Mouse (Mus musculus) midbrain, postnatal 0 days (tissue): ENCODE measurements around the gene Prm1. TPM values are rescaled to one million over a fixed set of nuclear protein-coding genes. Genes with fewer than 3 reads are reported as not detected.

Experiments
- ATAC-seq: fragments of 200-750 bp; cut with Nextera tagmentation; 2 replicates; pipeline ENCODE4 v1.8.0; 2017; ENCODE audit warnings: moderate number of reproducible peaks, mild to moderate bottlenecking, moderate TSS enrichment, moderate library complexity; ENCODE audit not compliant: low FRiP score
- DNase-seq: peaks from one replicate; pipeline ENCODE4 v3.0.0-alpha.2; 2015; ENCODE audit warnings: low spot score
- H3K27ac ChIP-seq: fragments of 300-500 bp; sonication (generic); 2 replicates; pipeline ENCODE4 v1.5.1; 2014; ENCODE audit warnings: low read depth, mild to moderate bottlenecking, low read length, mixed read lengths
- H3K27me3 ChIP-seq: fragments of 300-500 bp; sonication (generic); 2 replicates; pipeline ENCODE4 v1.6.1; 2014; ENCODE audit warnings: low read length, control low read depth, mixed read lengths; ENCODE audit not compliant: insufficient read depth
- H3K36me3 ChIP-seq: fragments of 300-500 bp; sonication (generic); 2 replicates; pipeline ENCODE4 v1.6.1; 2014; ENCODE audit warnings: low read length, control low read depth, mixed read lengths; ENCODE audit not compliant: insufficient read depth
- H3K4me1 ChIP-seq: fragments of 300-500 bp; sonication (generic); 2 replicates; pipeline ENCODE4 v1.6.1; 2014; ENCODE audit warnings: mild to moderate bottlenecking, control low read depth, antibody characterized with exemption, low read length, mixed read lengths; ENCODE audit not compliant: insufficient read depth
- H3K4me2 ChIP-seq: fragments of 300-500 bp; sonication (generic); 2 replicates; pipeline ENCODE4 v1.6.1; 2014; ENCODE audit warnings: low read depth, mild to moderate bottlenecking, low read length, mixed read lengths; ENCODE audit not compliant: poor library complexity, severe bottlenecking
- H3K4me3 ChIP-seq: fragments of 300-500 bp; sonication (generic); 2 replicates; pipeline ENCODE4 v1.5.1; 2014; ENCODE audit warnings: low read depth, mild to moderate bottlenecking, low read length, moderate library complexity
- H3K9ac ChIP-seq: fragments of 300-500 bp; sonication (generic); replicated peaks from 2 replicates; pipeline ENCODE4 v1.6.1; 2014; ENCODE audit warnings: mild to moderate bottlenecking, low read length, moderate library complexity, mixed read lengths; ENCODE audit not compliant: poor library complexity, severe bottlenecking
- H3K9me3 ChIP-seq: fragments of 300-500 bp; sonication (generic); 2 replicates; pipeline ENCODE4 v1.6.1; 2016; ENCODE audit warnings: low read length, control low read depth
- CTCF ChIP-seq: IDR thresholded peaks from 2 replicates; pipeline ENCODE4 v1.5.1; 2016; ENCODE audit warnings: antibody characterized with exemption, mild to moderate bottlenecking
- WGBS: fragments of 180-500 bp; shearing (Covaris S2); extraction: QIAGEN DNeasy Blood & Tissue Kit; methylation state at CpG from one replicate; pipeline ENCODE4 v1.1.7; 2014; 5-methylcytosine and 5-hydroxymethylcytosine counted together
- polyA plus RNA-seq: library from polyadenylated mRNA; unstranded; fragments of >200 nt; fragmentation: Nextera tagmentation; extraction: Ambion mirVana; gene quantifications from 2 replicates; pipeline ENCODE4 v1.2.1, GENCODE M21; 2015
- total RNA-seq: library from RNA; depleted of rRNA; stranded (reverse); fragments of >200 nt; gene quantifications from 2 replicates; pipeline ENCODE4 v1.2.3, GENCODE M21; 2014

The Prm1 gene
- total and polyA plus RNA-seq, 2 experiments from 2014 or later = not detected

DNA sequence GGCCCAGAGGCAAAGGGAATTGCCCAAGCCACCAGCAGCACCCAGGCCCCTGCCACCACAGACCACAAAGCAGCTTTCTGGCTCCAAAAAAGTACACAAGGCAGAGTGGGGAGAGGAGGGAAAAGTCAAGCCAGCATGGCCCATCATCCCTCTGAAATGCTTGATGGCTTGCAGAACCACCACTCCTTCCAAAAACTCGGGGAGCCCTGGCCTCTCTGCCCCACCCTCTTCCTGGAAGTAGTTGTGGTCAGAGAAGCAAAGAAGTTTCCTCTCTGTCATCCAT is 22.5 kb downstream of the Prm1 start:
- H3K9me3 ChIP-seq = no peaks in the 10 kb centered on the region
- H3K4me2 ChIP-seq = peak overlapping the region; percentile 99
- 60% methylated on average over 1 of the region's 1 CpGs for WGBS
- no peak overlapping the region for H3K27ac ChIP-seq
- ATAC-seq = no peak
- no peak for DNase-seq
- TF ChIP-seq CTCF = no peak
- H3K36me3 ChIP-seq = no peaks in the 10 kb centered on the region
- H3K27me3 ChIP-seq = no peaks in the 10 kb centered on the region; the same call in 1 of the 2 replicates
- no peak overlapping the region for H3K4me3 ChIP-seq
- H3K9ac ChIP-seq = no peak overlapping the region
- peaks cover 11% of the 10 kb centered on the region; the same call in 1 of the 2 replicates for H3K4me1 ChIP-seq

- 46% methylated on average over 6 of the region's 6 CpGs for WGBS
- Histone ChIP-seq H3K36me3 (no peaks in the 10 kb centered on the region), H3K9me3 (no peaks in the 10 kb centered on the region), H3K4me2 (peak overlapping the region; percentile 99; the same call in 1 of the 2 replicates), H3K27ac (no peak overlapping the region), H3K9ac (no peak overlapping the region), H3K27me3 (no peaks in the 10 kb centered on the region; the same call in 1 of the 2 replicates), H3K4me1 (peaks cover 11% of the 10 kb centered on the region; the same call in 1 of the 2 replicates), H3K4me3 (no peak overlapping the region)
- ATAC-seq (no peak), DNase-seq (no peak)
- no peak for TF ChIP-seq CTCF
These were observed 23.1 kb downstream of the Prm1 start for GRCm38 (mm10) chr16:10782377-10783151.

GRCm38 (mm10) chr16:10781862-10782371 is 23.7 kb downstream of the Prm1 start:
- Histone ChIP-seq H3K36me3 (no peaks in the 10 kb centered on the region), H3K9ac (no peak overlapping the region)

DNA sequence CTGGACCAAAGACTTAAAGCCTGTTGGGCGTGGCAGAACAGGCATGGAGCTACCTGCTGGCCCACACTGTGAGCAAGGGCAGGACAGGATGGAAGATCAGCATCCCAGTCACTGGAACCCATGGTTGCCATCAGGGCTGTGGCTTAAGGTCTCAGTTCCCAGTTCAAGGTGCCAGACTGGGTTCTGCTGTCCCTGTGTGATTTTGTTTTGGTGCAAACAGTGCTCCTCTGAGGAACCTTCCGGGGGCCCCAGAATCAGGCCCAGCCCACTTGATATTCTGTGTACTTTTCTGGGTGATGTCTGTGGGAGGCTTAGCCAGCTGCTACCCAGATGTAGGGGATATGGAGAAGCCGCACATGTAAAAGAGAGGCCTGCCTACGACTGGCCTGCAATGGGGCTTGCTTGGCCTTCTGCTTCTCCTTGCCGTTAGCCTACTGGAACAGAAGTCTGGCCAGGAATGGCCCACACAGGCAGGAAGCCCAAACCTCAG is 25.0 kb downstream of the Prm1 start:
- 86% methylated on average over 5 of the region's 5 CpGs for WGBS
- no peak overlapping the region for H3K9ac ChIP-seq
- no peak for TF ChIP-seq CTCF
- no peaks in the 10 kb centered on the region for H3K36me3 ChIP-seq
- H3K27ac ChIP-seq = no peak overlapping the region
- H3K4me2 ChIP-seq = no peak overlapping the region
- peaks cover 11% of the 10 kb centered on the region; the same call in 1 of the 2 replicates for H3K4me1 ChIP-seq
- no peaks in the 10 kb centered on the region for H3K9me3 ChIP-seq
- H3K27me3 ChIP-seq = no peaks in the 10 kb centered on the region; the same call in 1 of the 2 replicates
- ATAC-seq (no peak), DNase-seq (no peak)
- H3K4me3 ChIP-seq = no peak overlapping the region

More at GRCm38 (mm10) chr16:10781862-10782371, 23.7 kb downstream of the Prm1 start:
- no peak for TF ChIP-seq CTCF
- Histone ChIP-seq H3K4me3 (no peak overlapping the region), H3K4me1 (peaks cover 11% of the 10 kb centered on the region; the same call in 1 of the 2 replicates), H3K9me3 (no peaks in the 10 kb centered on the region), H3K4me2 (no peak overlapping the region), H3K27me3 (no peaks in the 10 kb centered on the region; the same call in 1 of the 2 replicates), H3K27ac (no peak overlapping the region)
- WGBS = 41% methylated on average over 9 of the region's 9 CpGs
- DNase-seq = no peak
- ATAC-seq = no peak

- H3K4me1 ChIP-seq = peaks cover 4% of the 10 kb centered on the region; the same call in 1 of the 2 replicates
- no peaks in the 10 kb centered on the region for H3K9me3 ChIP-seq
- WGBS = 77% methylated on average over 5 of the region's 5 CpGs
- H3K9ac ChIP-seq = no peak overlapping the region
- DNase-seq (no peak), ATAC-seq (no peak)
- no peak overlapping the region for H3K4me2 ChIP-seq
- H3K27ac ChIP-seq = no peak overlapping the region
- no peaks in the 10 kb centered on the region; the same call in 1 of the 2 replicates for H3K27me3 ChIP-seq
- H3K4me3 ChIP-seq = no peak overlapping the region
- TF ChIP-seq CTCF = no peak
- no peaks in the 10 kb centered on the region for H3K36me3 ChIP-seq
These were observed 28.0 kb downstream of the Prm1 start for GRCm38 (mm10) chr16:10777579-10778160.

DNA sequence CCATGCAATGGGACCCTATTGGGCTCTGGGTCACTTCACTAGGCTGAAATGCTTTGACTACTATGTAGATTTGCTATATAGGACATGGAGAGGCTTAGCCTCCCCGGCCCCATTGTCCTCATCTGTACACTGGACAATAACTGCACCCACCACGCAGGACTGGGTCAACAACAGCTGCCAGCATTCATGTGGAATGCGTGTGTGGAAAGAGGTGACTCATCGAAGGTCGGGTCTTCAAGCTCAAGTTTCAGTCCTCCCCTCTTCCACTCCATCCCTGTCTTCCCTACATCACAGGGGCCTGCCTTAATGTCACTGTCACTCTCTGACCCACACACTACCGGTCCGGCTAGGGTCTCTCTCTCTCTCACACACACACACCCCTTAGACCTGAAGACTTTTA is 29.3 kb downstream of the Prm1 start:
- DNase-seq (no peak), ATAC-seq (no peak)
- H3K27ac ChIP-seq = no peak overlapping the region
- no peaks in the 10 kb centered on the region for H3K36me3 ChIP-seq
- H3K4me2 ChIP-seq = no peak overlapping the region
- TF ChIP-seq CTCF = no peak
- no peaks in the 10 kb centered on the region for H3K9me3 ChIP-seq
- H3K4me1 ChIP-seq = no peaks in the 10 kb centered on the region
- WGBS = 71% methylated on average over 7 of the region's 7 CpGs
- H3K4me3 ChIP-seq = no peak overlapping the region
- H3K27me3 ChIP-seq = no peaks in the 10 kb centered on the region; the same call in 1 of the 2 replicates
- H3K9ac ChIP-seq = no peak overlapping the region
